Mouse (Mus musculus) macrophage (primary cell): ENCODE data around the gene Bola3. TPM values are rescaled to one million over a fixed set of nuclear protein-coding genes. Genes with fewer than 3 reads are reported as not detected.

Source experiments
- H3K27ac ChIP-seq: fragments of 350-480 bp; formaldehyde crosslinking; 2 replicates; pipeline ENCODE4 v1.9.0; 2021
- H3K36me3 ChIP-seq: fragments of 350-480 bp; formaldehyde crosslinking; 2 replicates; pipeline ENCODE4 v1.9.0; 2021; ENCODE audit errors: inconsistent target
- H3K4me3 ChIP-seq: fragments of 350-480 bp; formaldehyde crosslinking; 2 replicates; pipeline ENCODE4 v1.9.0; 2021; ENCODE audit errors: inconsistent target
- H3K79me2 ChIP-seq: fragments of 350-480 bp; formaldehyde crosslinking; 2 replicates; pipeline ENCODE4 v1.9.0; 2021; ENCODE audit errors: inconsistent target
- WGBS: methylation state at CpG from one replicate; pipeline ENCODE4 v1.1.7; 2026; ENCODE audit warnings: inconsistent platforms; ENCODE audit not compliant: missing documents; 5-methylcytosine and 5-hydroxymethylcytosine counted together
- polyA plus RNA-seq: library from polyadenylated mRNA; stranded (reverse); fragments of 250-400 nt; gene quantifications from 3 replicates; pipeline ENCODE4 v1.2.4, GENCODE M21; 2018; ENCODE audit warnings: inconsistent platforms

Bola3 gene
- polyA plus RNA-seq, 1 experiment from 2014 or later: 56.8 TPM

DNA sequence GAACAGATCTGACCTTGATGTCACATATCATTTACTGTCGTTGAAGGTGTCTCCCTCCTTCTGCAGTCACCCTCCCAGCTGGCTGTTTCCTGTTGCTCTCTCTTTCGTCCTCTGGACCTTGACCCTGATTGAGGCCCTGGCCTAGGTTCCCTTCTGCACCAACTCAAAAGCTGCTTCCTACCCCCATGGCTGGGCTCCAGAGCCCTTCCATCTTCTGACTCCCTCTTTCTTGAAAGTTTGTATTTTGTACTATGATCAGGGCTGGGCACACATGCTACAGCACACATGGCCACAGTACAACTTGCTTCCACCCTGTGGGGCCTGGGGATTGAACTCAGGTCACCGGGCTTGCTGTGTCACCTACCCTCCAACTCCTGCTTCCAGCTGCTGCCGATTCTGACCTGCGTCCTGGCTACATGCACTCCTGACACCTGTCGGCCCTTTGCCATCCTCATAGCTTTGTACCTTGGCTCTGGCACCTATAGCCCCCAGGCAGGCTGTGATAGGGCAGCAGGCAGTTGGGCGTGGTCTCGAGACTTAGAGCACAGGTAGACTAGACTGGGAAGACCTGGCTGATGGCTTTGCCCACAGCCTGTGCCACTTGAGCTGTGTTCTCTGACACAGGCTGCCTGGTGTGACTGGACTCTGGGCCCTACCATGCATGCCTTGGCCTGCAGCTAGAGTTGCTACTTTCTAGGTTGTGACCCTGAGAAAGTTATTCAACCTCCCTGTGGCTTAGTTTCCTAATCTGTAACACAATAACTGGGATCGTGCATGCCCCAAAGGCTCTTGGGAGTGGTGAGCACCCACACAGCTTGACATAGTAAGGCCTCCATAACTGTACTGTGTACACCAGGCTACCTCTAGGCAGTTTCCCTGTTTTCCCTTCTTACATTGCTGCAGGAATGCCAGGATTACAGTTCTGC is 6.2 kb downstream of the Bola3 start:
- peaks cover 15% of the 10 kb centered on the region; the same call in 1 of the 2 replicates for H3K36me3 ChIP-seq
- 92% methylated on average over 9 of the region's 9 CpGs for WGBS
- H3K4me3 ChIP-seq: no peak overlapping the region
- H3K79me2 ChIP-seq: no peaks in the 10 kb centered on the region
- no peak overlapping the region for H3K27ac ChIP-seq

DNA sequence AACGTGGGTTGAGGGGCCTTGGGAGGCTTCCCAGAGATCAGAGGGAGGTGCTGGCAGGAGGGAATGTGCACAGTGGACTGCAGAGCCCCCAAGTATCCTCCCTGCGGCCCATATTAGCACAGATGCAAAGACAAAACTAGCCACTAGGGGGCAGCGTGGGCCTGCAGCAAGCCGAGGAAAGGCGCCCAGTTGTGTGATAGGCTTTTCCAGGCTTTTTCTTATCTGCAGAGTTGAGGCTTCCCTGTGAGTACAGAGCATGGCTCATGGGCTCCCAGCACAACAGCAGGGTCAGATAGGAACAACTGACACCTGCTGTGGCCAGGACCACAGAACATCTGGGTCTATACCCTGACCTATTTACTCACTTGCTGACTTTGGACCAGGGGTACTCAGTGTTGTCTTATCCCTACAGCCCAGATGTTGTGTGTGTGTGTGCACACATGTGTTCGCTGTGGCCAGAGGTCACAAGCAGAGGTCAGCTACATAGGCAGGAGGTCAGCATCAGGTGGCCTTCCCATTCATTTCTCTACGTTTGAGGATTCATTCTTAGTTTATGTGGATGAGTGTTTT is 7.7 kb downstream of the Bola3 start:
- no peak overlapping the region for H3K27ac ChIP-seq

GRCm38 (mm10) chr6:83357436-83357835 is 8.5 kb downstream of the Bola3 start:
- H3K4me3 ChIP-seq: no peak overlapping the region
- peaks cover 30% of the 10 kb centered on the region for H3K36me3 ChIP-seq
- WGBS: 87% methylated on average over 10 of the region's 10 CpGs
- no peak overlapping the region for H3K27ac ChIP-seq
- no peaks in the 10 kb centered on the region for H3K79me2 ChIP-seq

More for the DNA sequence above, 7.7 kb downstream of the Bola3 start:
- no peak overlapping the region for H3K4me3 ChIP-seq
- H3K79me2 ChIP-seq: no peaks in the 10 kb centered on the region
- peaks cover 25% of the 10 kb centered on the region for H3K36me3 ChIP-seq
- WGBS: 30% methylated on average over 7 of the region's 7 CpGs

GRCm38 (mm10) chr6:83361523-83362248 is 12.7 kb downstream of the Bola3 start:
- Histone ChIP-seq H3K79me2 (peaks cover 5% of the 10 kb centered on the region; the same call in 1 of the 2 replicates), H3K27ac (no peak overlapping the region), H3K4me3 (no peak overlapping the region), H3K36me3 (peaks cover 50% of the 10 kb centered on the region)
- WGBS: 93% methylated on average over 9 of the region's 11 CpGs

GRCm38 (mm10) chr6:83363075-83363474 is 14.1 kb downstream of the Bola3 start:
- peaks cover 59% of the 10 kb centered on the region for H3K36me3 ChIP-seq
- WGBS: 94% methylated on average over 12 of the region's 12 CpGs
- H3K4me3 ChIP-seq: no peak overlapping the region
- peaks cover 10% of the 10 kb centered on the region; the same call in 1 of the 2 replicates for H3K79me2 ChIP-seq
- no peak overlapping the region for H3K27ac ChIP-seq

- Histone ChIP-seq H3K36me3 (peaks cover 92% of the 10 kb centered on the region), H3K79me2 (peaks cover 15% of the 10 kb centered on the region; the same call in 1 of the 2 replicates)
- WGBS: 92% methylated on average over 20 of the region's 21 CpGs
Measured at GRCm38 (mm10) chr6:83370316-83370965, 21.5 kb downstream of the Bola3 start.

GRCm38 (mm10) chr6:83371350-83371749 is 22.4 kb downstream of the Bola3 start:
- no peak overlapping the region for H3K27ac ChIP-seq
- peaks cover 16% of the 10 kb centered on the region; the same call in 1 of the 2 replicates for H3K79me2 ChIP-seq
- H3K36me3 ChIP-seq: peaks cover 93% of the 10 kb centered on the region
- 91% methylated on average over 3 of the region's 3 CpGs for WGBS
- no peak overlapping the region for H3K4me3 ChIP-seq

More at GRCm38 (mm10) chr6:83370316-83370965, 21.5 kb downstream of the Bola3 start:
- no peak overlapping the region for H3K4me3 ChIP-seq
- H3K27ac ChIP-seq: no peak overlapping the region

DNA sequence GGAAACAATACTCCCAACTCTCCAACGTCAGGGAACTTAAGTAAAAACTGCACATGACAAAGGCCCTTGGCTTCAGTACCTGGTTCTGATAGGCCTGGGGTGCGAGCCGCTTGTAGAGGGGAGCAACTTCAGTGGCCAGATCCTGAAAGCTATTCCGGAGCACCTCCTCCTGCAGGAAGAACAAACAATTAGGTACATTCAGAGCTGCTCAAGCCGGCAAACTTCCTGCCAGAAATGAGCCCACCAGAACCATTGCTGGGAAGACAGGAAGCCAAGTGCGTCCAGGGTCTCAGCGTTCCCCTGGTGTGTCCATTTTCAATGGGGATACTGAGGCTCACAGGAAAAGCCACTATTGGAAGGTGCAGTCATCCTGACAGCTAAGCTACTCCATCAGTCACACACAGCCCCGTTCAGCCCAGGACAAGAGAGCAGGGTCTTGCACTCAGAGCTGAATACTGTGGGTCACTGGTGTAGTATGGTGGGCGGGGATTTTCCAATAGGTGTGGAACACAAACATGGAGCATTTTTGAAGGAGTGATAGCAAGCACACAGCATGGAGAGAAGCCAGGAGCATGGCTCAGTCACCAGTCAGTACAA is 24.9 kb downstream of the Bola3 start:
- H3K79me2 ChIP-seq: peaks cover 26% of the 10 kb centered on the region; the same call in 1 of the 2 replicates
- WGBS: 92% methylated on average over 9 of the region's 9 CpGs
- H3K27ac ChIP-seq: no peak overlapping the region
- H3K4me3 ChIP-seq: no peak overlapping the region
- H3K36me3 ChIP-seq: peaks cover 100% of the 10 kb centered on the region

DNA sequence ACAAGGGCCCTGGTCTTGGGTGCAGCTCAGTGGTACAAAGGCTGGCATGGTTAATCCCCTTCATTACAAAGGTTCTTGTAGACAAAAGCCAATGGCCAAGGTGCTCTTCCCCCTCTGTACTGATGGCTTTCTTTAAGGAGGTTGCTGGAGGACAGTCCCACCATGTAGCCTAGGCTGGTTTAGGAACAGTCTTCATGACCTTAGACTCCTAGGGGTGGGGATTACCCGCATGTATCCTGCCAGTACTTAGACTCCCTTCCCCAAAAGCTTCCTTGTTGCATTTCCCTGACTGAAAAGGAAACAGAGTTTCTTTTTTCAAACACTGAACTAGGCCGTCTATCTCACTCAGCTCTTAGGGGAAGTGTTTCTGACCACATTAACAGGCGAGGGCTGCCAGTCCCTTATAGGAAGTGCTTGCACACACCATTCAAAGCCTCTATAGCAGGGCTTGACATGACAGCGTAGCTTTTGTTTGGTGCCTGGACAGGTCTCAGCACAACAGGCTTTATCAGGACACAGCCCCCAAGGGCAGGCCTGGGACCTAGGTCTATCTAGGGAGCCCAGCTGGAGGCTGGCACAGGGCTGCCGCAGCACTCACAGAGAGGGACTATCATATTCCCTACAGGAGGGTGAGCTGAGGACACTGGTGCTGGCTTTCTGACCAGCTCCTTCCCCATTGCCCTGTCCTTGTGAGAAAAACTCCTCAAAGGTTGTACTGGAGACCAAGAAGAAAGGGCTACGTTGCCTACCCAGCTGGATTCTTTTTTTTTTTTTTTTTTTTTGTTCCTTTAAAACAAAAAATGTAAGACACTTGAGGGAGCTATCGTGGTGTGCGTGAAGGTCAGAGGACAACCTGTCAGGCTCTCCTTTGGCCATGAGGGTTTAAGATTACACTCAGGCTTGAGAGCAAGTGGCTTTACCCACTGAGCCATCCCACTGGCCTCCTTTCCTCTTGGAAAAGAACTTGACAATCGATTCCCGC is 32.9 kb downstream of the Bola3 start:
- WGBS: 32% methylated on average over 10 of the region's 10 CpGs
- Histone ChIP-seq H3K27ac (peak overlapping the region; percentile 73), H3K4me3 (no peak overlapping the region), H3K79me2 (peaks cover 86% of the 10 kb centered on the region), H3K36me3 (peaks cover 78% of the 10 kb centered on the region)

DNA sequence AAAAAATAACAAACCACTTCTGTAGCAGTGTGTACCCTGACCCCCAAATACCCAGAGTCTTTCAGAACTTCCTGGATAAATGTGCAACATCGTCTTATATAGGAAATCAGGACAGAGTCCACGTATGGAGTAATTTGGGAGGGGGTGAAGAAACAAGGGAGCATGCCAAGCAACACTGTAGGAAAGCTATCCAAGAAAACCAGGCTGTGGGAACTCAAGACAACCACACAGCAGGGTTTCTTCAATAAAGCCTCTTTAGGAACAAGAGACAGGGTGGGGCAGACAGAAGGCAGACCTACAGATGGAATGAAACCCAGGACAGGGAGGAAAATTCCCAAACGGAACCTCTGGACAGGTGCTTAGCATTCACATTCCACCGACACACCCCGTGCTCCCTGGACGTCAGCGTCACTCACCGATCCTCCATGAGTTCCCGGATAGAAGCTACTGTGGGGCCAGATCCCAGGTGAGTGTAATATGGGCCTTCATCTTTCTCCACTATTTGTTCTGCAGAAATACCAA is 36.7 kb downstream of the Bola3 start:
- Histone ChIP-seq H3K27ac (no peak overlapping the region), H3K36me3 (peaks cover 55% of the 10 kb centered on the region), H3K4me3 (no peak overlapping the region), H3K79me2 (peaks cover 88% of the 10 kb centered on the region)
- 94% methylated on average over 9 of the region's 9 CpGs for WGBS

DNA sequence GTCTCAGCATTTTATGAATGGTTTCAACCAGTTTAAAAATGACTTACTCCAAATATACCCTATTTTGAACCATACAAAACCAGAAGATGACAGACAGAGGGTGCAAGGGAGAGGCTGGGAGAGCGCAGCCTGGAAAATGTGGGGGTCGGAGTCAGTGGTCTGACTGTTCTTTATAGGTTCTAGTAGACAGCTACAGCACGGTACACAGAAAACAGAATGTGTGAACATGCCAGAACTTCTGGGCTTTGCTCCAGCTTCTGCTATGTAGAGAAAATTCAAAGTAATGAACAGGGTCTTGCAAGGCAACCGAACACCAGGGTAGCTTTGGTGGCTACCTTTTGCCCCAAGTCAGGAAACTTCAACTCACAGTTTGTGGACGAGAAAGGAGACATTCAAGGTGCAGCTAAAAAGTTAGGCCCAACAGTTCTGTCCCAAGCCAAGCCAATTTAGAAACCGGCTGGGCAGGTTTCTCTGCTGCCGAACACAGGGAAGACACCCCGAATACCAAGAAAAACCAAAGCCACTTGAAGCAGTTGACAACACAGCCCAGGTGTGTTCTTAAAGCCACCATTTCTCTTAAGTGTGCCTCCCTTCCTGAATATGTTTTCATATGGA is 43.3 kb downstream of the Bola3 start:
- H3K36me3 ChIP-seq: peaks cover 69% of the 10 kb centered on the region
- no peak overlapping the region for H3K27ac ChIP-seq
- H3K4me3 ChIP-seq: no peak overlapping the region
- peaks cover 100% of the 10 kb centered on the region for H3K79me2 ChIP-seq
- WGBS: 96% methylated on average over 8 of the region's 8 CpGs

- WGBS: 98% methylated on average over 4 of the region's 4 CpGs
- H3K27ac ChIP-seq: no peak overlapping the region
- H3K4me3 ChIP-seq: no peak overlapping the region
- peaks cover 79% of the 10 kb centered on the region for H3K36me3 ChIP-seq
- peaks cover 100% of the 10 kb centered on the region for H3K79me2 ChIP-seq
Measured at GRCm38 (mm10) chr6:83394122-83394521, 45.2 kb downstream of the Bola3 start.
